Mouse (Mus musculus) kidney, adult 18-20 months (tissue): ENCODE data around the gene Hoxd9.

ENCODE experiments used
- DNase-seq: peaks from one replicate; pipeline ENCODE4 v3.0.0; 2021

The Hoxd9 gene

GRCm38 (mm10) chr2:74734996-74735811 lies 37.7 kb downstream of the Hoxd9 start:
- no peak for DNase-seq

DNA sequence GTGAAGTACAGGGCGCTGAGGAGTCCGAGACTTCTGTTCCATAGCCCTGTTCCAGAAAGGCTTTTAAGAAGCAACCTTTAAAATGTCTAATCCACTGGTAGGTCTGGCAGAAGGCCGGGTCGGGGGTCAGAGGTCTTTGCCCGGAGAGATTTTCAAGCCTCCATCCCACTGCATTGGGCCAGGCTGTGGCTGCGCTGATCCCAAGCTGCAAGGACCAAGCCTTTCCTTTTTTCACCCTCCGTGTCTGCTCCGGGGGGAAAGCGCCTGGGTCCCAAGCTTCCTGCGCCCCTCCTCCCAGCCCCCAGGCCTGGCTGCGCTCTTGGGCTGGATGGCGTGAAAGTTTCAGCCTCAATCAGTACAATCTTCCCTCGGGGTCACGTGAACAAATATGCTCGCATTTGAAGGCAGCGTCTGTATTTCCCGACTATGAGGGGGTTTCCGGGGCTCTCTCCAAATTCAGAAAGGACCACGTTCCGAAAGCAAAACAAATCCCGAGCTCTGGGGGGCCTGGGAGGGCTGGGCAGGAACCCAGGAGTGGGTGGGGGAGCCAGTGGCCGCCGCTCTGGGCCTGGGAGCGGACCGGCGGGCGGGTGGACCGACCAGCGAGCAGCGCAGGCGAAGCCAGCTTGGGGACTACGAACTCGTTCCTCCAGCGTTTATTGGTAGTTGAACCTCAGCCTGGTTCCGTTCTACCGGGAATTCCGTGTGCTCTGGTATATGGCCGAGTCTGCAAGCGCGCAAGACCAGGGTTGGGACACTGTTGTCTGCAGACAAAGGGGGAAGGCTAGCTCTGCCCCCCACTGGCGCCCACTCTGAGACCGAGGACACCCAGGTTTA lies 38.5 kb downstream of the Hoxd9 start:
- DNase-seq, result no peak

DNA sequence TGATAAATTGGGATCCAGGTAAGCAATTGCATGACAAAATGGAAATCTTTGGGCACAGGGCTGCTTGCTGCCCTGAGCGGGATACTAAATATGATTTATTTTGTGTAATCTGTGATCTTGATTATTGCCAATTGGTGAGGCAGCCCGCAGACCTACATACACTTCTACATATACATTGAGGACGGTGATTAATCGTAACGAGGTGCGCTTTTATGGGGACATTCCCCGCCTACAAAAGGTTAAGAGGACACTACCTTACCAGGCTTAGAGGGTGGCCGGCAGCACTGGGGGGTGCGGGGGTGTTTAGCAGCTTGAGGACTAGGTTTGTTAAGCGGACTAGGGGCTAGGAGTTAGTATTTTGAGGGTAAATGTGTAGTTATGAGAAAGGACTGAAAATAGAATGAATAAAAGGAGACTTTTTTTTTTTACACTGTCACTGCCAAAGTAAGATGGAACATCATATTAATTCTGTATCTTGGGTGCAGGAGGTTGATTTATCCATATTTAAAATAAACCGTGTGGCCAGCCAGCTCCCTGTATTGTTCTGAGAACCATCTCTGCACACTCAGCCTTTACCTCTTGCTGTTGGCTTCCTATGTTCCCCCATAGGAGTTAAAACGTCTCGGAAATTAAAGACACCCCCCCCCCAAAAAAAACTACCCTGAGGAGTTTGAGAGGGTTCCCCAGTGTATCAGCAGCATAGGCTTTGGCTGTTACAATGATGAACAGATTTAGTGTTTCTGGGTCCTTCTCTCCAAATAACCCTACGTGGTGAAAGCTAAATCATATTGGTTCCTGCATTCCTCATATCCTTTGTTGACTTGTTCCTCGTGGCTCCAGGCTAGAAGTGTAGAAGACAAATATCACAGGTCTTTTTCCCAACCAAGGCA lies 39.4 kb downstream of the Hoxd9 start:
- no peak for DNase-seq

DNA sequence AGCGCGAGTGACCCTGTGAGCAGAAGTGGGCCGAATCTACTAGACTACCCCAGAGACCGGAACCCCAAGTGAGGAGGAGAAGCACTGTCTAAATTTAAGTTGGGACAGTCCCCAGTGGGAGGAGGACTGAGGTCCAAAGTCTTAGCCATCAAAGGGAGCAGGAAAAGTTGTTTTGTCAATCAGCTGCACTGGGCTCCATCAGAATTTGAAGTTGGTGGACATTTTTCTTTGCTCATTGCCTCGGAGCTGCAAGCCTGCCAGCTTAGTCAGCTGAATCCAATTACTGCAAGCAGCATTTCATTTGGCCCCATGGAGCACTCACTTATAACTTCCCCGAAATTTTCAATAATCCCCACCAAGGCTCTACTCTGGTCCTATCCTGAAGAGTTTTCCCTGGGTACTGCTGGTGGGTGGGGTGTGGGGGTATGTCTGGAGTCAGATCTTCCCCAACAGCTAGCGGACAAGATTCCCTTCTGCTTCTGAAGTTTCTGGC lies 40.1 kb downstream of the Hoxd9 start:
- DNase-seq, result no peak

DNA sequence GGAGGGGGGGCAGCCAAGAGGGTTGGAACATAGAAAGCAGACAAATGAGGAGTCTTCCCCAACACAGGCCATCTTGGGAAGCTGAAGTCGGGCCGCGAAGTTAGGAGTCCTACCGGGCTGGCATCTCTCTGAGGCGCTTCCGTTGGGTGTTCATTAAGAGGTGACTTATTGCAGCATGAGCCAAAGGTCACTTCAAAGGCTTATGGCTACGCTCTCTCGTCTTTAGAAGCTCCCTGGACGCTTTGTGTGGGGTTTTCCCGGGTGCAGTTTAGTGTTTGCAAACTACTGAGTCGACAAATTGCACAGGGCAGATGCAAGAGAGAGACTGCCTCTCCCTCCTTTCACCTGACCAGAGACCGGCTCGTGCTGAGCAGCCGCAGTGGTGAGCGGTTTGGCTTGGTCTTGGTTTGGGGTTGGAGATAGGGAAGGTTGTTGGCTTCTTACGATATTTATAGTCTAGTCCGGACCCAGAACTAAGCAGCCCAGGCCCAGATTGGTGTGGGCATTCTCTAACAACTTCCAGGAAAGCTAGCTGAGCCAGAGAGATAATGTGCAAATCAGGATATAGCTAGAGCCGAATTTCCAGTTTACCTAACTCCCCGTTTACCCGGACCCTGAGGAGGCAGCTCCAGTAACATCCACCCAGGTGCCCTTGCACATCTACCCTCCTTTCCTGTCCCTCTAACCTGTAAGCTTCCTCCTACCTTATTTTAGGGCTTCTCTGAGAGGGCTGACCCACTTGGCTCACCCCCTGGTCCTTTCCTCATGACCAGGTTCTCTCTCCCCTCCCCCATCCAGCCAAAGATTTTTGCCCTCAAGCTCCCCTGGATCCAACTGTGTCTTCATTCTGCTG lies 41.3 kb downstream of the Hoxd9 start:
- DNase-seq, result no peak

DNA sequence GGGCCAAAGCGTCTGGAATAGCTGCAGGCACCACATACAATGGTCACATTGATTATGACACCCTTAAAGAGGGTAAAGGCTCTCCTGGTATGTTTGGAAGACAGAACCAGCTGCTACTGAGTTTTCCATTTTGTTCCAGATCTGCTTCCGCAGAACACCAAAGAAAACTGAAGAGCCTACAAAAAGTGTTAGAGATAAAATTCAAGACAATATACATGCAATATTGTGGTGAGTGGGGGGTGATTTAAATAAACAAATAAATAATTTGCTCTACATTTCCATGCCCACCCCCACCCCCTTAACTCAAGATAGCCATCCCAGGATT lies 41.9 kb downstream of the Hoxd9 start:
- no peak for DNase-seq

DNA sequence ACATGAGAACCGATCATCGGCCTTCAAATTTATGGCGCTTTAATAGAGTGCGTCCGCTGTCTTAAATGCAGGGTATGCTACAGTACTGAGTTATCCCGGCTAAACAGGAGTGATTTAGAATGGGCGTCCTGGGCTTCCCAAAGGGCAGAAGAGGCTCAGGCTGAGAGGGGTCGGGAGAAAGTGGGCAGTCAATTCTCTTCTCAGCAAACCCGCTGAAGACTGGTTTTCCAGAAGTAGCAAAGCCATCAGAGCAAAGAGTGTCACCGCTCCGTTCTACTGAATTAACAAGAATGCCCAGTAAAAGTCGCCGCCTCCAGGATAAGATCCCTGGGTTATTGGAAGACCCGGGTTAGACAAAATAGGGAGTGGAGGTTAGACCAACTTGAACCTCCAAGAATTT lies 42.3 kb downstream of the Hoxd9 start:
- DNase-seq, result no peak

DNA sequence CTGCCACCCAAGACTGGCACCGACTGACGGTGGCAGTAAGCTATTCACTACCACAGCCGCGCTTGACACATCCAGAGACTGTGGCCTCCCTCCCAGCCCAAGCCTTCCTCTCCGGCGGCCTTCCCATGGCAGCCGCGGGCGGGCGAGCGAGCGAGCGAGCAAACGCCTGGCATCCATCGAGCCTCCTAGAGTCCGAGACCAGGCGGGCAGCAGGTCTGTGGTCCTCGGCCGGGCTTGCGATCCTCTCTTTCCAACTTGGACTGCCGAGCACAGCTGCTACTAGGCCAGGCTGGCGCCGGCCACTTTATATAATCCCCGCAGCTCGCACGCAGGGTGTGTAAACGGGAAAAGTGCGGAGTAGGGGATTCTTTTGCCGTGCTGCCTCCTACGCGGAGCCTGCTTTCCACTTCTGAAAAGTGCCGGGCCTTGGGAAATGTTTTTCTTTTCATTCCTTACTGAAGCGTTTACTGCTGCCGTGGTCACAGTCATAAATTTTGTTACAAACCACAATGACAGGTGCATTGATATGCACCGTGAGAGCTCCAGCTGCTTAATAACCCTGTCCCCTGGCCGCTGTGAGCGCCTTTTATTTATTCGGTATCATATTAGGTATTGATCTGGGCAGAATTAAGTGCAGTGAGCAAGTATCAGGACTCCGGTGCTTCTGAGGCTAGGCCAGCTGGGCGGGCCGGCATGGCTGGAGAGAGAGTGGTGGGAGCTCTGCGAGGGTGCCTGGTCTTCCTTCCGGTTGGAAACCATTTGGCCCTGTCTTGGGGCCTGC lies 43.0 kb downstream of the Hoxd9 start:
- DNase-seq, result no peak

DNA sequence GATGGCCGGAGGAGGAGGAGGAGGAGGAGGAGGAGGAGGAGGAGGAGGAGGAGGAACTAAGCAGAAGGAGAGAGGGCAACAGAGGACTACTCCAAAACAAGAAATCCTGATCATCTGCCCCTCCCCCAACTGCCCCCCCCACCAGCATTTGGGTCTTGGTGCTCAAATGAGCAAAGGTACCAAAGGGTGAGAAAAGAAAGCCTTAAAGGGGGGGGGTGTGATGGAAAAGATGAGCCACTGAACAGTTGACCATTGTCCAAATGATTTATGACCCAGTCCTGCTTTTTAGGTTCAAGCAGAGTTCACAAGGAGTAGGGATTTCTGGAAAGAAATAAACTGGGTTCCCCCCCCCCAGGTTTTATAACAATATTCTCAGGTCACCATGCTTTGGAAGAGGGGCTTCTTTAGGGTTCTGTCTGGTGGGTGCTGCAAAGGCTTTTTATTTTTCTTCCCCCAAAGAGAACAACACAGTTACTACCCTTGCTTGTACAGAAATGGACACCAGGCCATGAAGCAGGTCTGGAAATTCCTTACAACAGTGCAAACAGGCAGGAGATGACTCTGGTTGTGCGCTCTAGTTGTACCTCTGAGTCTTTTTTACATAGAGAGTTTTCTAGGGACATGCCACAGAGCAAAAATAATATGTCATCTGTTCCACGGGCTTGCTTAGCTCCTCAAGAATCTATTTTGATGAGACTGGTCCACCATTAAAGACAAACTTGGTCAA lies 43.9 kb downstream of the Hoxd9 start:
- no peak for DNase-seq

DNA sequence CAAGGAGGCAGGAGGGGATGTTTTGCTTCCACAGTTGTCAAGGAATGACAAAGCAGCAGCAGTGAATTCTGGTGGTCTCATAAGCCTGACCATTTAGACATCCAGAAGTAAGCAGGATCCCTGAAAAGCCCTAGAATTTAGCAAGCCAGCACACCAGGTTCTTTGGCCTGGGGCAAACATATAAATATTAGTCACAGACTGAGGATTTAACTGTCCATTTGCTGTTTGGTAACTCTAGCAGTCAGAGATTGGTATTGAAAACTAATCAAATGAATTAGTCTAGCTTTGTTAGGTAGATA lies 44.4 kb downstream of the Hoxd9 start:
- DNase-seq, result no peak

GRCm38 (mm10) chr2:74745540-74746297 lies 48.2 kb downstream of the Hoxd9 start:
- no peak for DNase-seq

GRCm38 (mm10) chr2:74746298-74746921 lies 48.9 kb downstream of the Hoxd9 start:
- DNase-seq, result no peak

GRCm38 (mm10) chr2:74747006-74747405 lies 49.5 kb downstream of the Hoxd9 start:
- DNase-seq, result no peak

DNA sequence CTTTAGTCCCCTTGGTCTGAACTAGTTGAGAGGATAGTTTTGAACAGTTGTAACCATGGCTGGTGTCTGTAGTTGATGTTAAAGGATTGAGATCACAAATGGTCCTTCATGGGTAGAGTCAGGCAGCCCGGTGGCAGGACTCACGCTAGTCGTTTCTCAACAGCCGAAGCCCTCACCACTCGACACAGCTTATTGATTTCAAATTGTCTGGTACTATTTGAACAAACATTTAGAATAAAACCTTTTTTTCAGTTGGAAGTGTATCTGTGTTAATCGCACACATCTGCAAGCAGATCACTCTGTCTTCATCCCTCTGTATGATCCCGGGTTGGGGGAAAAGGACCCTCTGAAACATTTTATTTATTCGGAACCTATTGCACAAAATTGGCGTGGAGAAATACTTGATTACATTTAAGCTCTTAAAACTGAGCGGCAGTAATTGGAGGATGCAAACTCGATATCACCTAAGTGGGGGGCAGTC lies 50.2 kb downstream of the Hoxd9 start:
- DNase-seq, result no peak

DNA sequence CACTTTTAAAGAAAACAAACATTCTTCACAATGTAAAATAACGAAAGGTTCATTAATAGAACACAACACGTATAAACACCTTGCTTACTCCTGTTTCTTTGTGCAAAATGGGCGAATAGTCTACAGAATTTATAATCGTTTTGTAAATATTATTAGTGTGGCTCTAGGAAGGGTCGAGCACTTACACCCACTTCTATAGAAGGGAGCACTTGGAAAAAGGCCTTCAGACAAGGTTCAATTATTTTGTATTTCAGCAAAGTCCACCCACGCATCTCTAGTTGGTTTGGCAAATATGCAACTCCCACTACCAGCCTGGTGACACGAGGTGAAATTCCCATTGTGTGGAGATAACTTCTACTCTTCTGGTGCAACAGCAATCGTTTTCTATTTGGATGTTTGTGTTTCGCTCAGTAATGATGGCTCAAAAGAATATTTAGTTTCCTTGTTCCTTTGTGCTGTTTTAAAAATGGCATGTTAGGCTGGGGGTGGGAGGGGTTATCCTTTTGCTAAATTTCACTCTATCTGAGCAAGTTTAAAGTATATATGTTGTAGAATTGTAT lies 51.0 kb downstream of the Hoxd9 start:
- DNase-seq, result no peak

DNA sequence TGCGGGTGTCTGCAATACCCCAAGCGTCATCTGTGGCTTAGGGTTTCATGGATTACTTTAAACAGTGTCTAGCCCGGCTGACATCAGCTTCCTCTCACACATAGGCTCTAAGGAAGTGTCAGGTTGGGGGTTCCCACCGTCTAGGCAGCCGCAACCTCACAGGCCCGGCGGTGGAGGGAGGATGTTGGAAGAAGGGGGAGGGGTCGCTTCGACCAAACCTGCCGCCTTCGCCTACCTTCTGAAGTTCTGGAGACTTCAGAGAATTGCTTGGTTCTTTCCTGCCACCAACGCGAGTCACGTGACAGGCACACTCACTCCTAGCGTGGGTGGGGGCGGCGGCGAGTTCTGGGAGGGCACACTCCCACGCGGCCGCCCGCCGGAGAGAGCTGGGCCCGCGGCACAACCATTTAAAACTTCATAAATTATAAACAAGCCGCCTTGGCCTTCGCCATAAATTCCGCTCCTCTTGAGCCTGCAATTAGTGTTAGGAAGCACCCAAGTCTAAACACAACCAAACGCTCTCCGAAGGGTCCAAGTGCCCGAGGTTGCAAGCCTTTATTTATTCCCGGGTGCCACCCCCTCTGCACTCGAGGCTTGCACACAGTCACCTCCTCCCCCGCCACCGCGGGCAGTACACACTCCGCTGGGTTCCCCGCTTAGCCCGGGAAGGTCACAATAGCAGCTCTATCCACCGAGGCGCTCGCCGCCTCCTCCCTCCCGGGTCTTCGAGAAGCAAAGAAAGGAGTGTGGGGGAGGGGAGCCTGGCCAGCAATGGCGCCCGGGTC lies 52.0 kb downstream of the Hoxd9 start:
- peak; percentile 64 for DNase-seq
